Mouse (Mus musculus) thymus, adult 2 months (tissue): ENCODE measurements around the gene Eif4g2.

Source experiments
- CTCF ChIP-seq: fragments of 200-500 bp; IDR thresholded peaks from 2 replicates; pipeline ENCODE4 v1.5.1; 2012; ENCODE audit warnings: mild to moderate bottlenecking, control low read depth, low read length, moderate library complexity, borderline replicate concordance; ENCODE audit not compliant: control insufficient read depth, poor library complexity, insufficient read depth; ENCODE audit errors: extremely low read depth
- POLR2A ChIP-seq: fragments of 200-500 bp; IDR thresholded peaks from 2 replicates; pipeline ENCODE4 v1.6.1; 2012; ENCODE audit warnings: mild to moderate bottlenecking, low read length, control low read depth, moderate library complexity; ENCODE audit not compliant: control insufficient read depth, poor library complexity, insufficient read depth; ENCODE audit errors: extremely low read depth

GRCm38 (mm10) chr7:111024912-111025311 is 57.9 kb downstream of the Eif4g2 start:
- no peak for TF ChIP-seq CTCF
- TF ChIP-seq POLR2A, result no peak
